Mouse (Mus musculus) myocyte (in vitro differentiated cells): ENCODE measurements at regions not wholly inside any gene's neighbourhood (a gene's known extent, or its start where the extent isn't known, plus 50 kb on each side); places are given as distances from the start of the nearest gene placed in this dataset.

Experiments
- H3K27me3 ChIP-seq: one replicate; pipeline ENCODE4 v1.6.1; 2011; ENCODE audit not compliant: control insufficient read depth, insufficient read depth, insufficient read length
- H3K36me3 ChIP-seq: one replicate; pipeline ENCODE4 v1.6.1; 2011; ENCODE audit not compliant: control insufficient read depth, insufficient read depth
- H3K4me2 ChIP-seq: one replicate; pipeline ENCODE4 v1.6.1; 2011; ENCODE audit warnings: low read depth, control low read depth
- H3K4me3 ChIP-seq: one replicate; pipeline ENCODE4 v1.5.1; 2011; ENCODE audit warnings: mild to moderate bottlenecking, control low read depth, moderate library complexity
- H3K79me2 ChIP-seq: one replicate; pipeline ENCODE4 v1.6.1; 2011; ENCODE audit not compliant: control insufficient read depth, insufficient read depth
- H3ac ChIP-seq: one replicate; pipeline ENCODE4 v1.6.1; 2011; ENCODE audit not compliant: control insufficient read depth, insufficient read length
- CEBPB ChIP-seq: IDR thresholded peaks from 2 replicates; pipeline ENCODE4 v1.6.1; 2011; ENCODE audit warnings: mild to moderate bottlenecking, moderate library complexity; ENCODE audit not compliant: poor library complexity, insufficient read depth, severe bottlenecking
- E2F4 ChIP-seq: IDR thresholded peaks from one replicate; pipeline ENCODE4 v1.6.1; 2011; ENCODE audit warnings: mild to moderate bottlenecking, control low read depth, moderate library complexity; ENCODE audit not compliant: insufficient read depth
- MAX ChIP-seq: IDR thresholded peaks from one replicate; pipeline ENCODE4 v1.6.1; 2011; ENCODE audit warnings: low read depth, mild to moderate bottlenecking, control low read depth
- MYOD1 ChIP-seq, 3 experiments: IDR thresholded peaks; one replicate each; pipeline ENCODE4 v1.6.1; 2011; ENCODE audit warnings: control low read depth in 2 of 3, low read depth in 2 of 3, mild to moderate bottlenecking in 2 of 3, moderate library complexity in 1 of 3; ENCODE audit not compliant: insufficient read length in 2 of 3, control insufficient read depth in 1 of 3
- MYOG ChIP-seq, 3 experiments: IDR thresholded peaks; one replicate each; pipeline ENCODE4 v1.6.1; 2011; ENCODE audit warnings: control low read depth in 2 of 3, low read depth in 2 of 3, mild to moderate bottlenecking in 2 of 3; ENCODE audit not compliant: insufficient read length in 2 of 3, control insufficient read depth in 1 of 3, insufficient read depth in 1 of 3
- POLR2A ChIP-seq: IDR thresholded peaks from one replicate; pipeline ENCODE4 v1.6.1; 2011; ENCODE audit warnings: low read depth, mild to moderate bottlenecking, control low read depth, moderate library complexity; ENCODE audit not compliant: insufficient read length
- POLR2AphosphoS2 ChIP-seq: IDR thresholded peaks from one replicate; pipeline ENCODE4 v1.6.1; 2011; ENCODE audit warnings: low read depth, control low read depth; ENCODE audit not compliant: insufficient read length
- REST ChIP-seq: IDR thresholded peaks from one replicate; pipeline ENCODE4 v1.6.1; 2011; ENCODE audit warnings: mild to moderate bottlenecking, control low read depth, moderate library complexity; ENCODE audit not compliant: insufficient read depth, insufficient read length
- SRF ChIP-seq: IDR thresholded peaks from one replicate; pipeline ENCODE4 v1.6.1; 2011; ENCODE audit warnings: low read depth; ENCODE audit not compliant: control insufficient read depth, insufficient read length
- TCF12 ChIP-seq: IDR thresholded peaks from one replicate; pipeline ENCODE4 v1.6.1; 2011; ENCODE audit warnings: mild to moderate bottlenecking, control low read depth; ENCODE audit not compliant: poor library complexity, insufficient read depth, severe bottlenecking
- TCF3 ChIP-seq: IDR thresholded peaks from one replicate; pipeline ENCODE4 v1.6.1; 2011; ENCODE audit warnings: low read depth, control low read depth; ENCODE audit not compliant: insufficient read length
- USF1 ChIP-seq: IDR thresholded peaks from one replicate; pipeline ENCODE4 v1.6.1; 2011; ENCODE audit warnings: low read depth, mild to moderate bottlenecking, control low read depth, moderate library complexity

DNA sequence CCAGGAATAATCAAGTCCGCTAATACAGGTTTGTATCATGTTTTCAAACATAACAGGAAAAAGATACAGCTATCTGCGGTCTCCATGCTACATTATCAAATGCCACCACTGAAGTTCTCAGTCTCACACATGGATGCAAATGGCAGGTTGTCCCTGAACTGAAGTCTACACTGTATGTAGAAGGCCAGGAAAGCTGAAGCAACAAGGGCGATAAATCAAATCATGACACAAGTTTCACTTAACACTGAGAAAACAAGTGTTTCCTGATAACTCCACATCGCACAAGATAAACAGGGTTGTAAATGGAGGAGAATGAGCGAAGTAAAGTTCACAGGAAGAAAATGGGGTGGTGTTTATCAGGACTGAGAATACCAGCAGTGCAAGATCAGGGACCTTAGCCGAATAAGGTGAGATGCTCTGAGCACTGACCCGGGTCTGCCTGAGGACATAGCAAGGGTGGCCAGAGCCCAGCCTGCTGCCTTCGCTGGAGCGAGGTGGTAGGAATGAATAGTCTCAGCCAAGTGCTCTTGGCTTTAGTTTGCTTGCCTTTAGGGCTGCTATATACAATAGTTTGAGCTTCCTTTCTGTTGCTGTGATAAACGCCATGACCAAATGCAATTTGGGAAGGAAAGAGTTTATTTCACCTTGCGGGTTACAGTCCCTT is 196.3 kb upstream of the Nfe2l3 start:
- Histone ChIP-seq H3K36me3 (no peaks in the 10 kb centered on the region), H3K27me3 (no peaks in the 10 kb centered on the region), H3K4me3 (no peak overlapping the region), H3ac (no peak overlapping the region), H3K79me2 (no peaks in the 10 kb centered on the region), H3K4me2 (no peak overlapping the region)
- TF ChIP-seq E2F4 (no peak), MAX (no peak), MYOD1 (IDR thresholded peaks at IDR 0.05; ENCODE audit: control insufficient read depth in 1 of 3, insufficient read length in 2 of 3, low read depth in 2 of 3) (no peak), TCF12 (no peak), POLR2A (no peak), USF1 (no peak), TCF3 (no peak), REST (no peak), SRF (no peak), POLR2AphosphoS2 (no peak), MYOG (IDR thresholded peaks at IDR 0.05; ENCODE audit: control insufficient read depth in 1 of 3, insufficient read depth in 1 of 3, insufficient read length in 2 of 3, low read depth in 2 of 3) (no peak), CEBPB (no peak)

DNA sequence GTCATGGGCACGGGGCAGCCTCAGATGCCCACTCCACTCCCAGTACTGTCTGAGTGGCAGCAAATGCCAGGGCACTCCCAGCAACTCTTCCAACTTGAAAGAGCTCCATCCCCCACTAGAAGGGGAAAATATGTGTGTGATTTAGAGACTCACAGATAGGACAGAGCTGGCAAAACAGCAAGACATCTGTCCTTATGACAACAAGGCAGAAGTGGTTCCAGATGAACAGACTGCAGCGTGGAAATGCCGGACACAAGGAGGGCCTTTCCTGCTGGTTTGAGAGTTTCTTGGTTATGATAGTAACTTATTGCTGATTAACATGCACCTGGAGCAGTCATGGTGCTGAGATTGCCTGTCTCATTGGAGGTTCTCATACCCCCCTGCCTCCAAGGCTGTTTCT is 192.4 kb upstream of the Nfe2l3 start:
- Histone ChIP-seq H3K4me2 (no peak overlapping the region), H3K36me3 (no peaks in the 10 kb centered on the region), H3K4me3 (no peak overlapping the region), H3K27me3 (no peaks in the 10 kb centered on the region), H3K79me2 (no peaks in the 10 kb centered on the region), H3ac (no peak overlapping the region)
- no peak for TF ChIP-seq REST
- TF ChIP-seq E2F4: no peak
- TF ChIP-seq USF1: no peak
- no peak for TF ChIP-seq MYOG (IDR thresholded peaks at IDR 0.05; ENCODE audit: control insufficient read depth in 1 of 3, insufficient read depth in 1 of 3, insufficient read length in 2 of 3, low read depth in 2 of 3)
- no peak for TF ChIP-seq POLR2A
- TF ChIP-seq POLR2AphosphoS2: no peak
- no peak for TF ChIP-seq TCF12
- TF ChIP-seq MYOD1 (IDR thresholded peaks at IDR 0.05; ENCODE audit: control insufficient read depth in 1 of 3, insufficient read length in 2 of 3, low read depth in 2 of 3): no peak
- TF ChIP-seq SRF: no peak
- TF ChIP-seq TCF3: no peak
- no peak for TF ChIP-seq MAX
- no peak for TF ChIP-seq CEBPB

DNA sequence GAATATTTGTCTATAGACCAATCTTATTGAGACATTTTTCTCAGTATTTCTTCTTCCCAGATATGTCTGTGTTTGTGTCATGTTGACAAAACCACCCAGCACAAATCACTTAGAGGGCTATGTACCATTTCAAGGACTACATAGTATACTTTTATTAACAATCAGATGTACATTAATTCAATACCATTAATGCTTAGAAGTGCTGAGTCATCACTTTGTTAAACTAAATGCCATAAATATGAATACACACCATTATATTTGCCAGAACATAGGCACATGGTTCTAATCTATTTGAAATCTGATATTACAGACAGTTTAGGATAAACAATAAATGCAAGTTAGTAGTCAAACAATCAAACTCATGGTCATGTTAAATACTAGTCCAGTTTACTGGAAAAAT is 182.2 kb upstream of the Nfe2l3 start:
- H3K4me3 ChIP-seq: no peak overlapping the region
- TF ChIP-seq SRF: no peak
- TF ChIP-seq POLR2AphosphoS2: no peak
- no peak for TF ChIP-seq MYOD1 (IDR thresholded peaks at IDR 0.05; ENCODE audit: control insufficient read depth in 1 of 3, insufficient read length in 2 of 3, low read depth in 2 of 3)
- TF ChIP-seq MAX: no peak
- no peak for TF ChIP-seq E2F4
- no peak for TF ChIP-seq TCF12
- no peak for TF ChIP-seq CEBPB
- no peak for TF ChIP-seq MYOG (IDR thresholded peaks at IDR 0.05; ENCODE audit: control insufficient read depth in 1 of 3, insufficient read depth in 1 of 3, insufficient read length in 2 of 3, low read depth in 2 of 3)
- TF ChIP-seq USF1: no peak
- no peak for TF ChIP-seq REST
- no peak for TF ChIP-seq TCF3
- no peaks in the 10 kb centered on the region for H3K36me3 ChIP-seq
- H3K4me2 ChIP-seq: no peak overlapping the region
- H3K27me3 ChIP-seq: no peaks in the 10 kb centered on the region
- no peaks in the 10 kb centered on the region for H3K79me2 ChIP-seq
- no peak overlapping the region for H3ac ChIP-seq

DNA sequence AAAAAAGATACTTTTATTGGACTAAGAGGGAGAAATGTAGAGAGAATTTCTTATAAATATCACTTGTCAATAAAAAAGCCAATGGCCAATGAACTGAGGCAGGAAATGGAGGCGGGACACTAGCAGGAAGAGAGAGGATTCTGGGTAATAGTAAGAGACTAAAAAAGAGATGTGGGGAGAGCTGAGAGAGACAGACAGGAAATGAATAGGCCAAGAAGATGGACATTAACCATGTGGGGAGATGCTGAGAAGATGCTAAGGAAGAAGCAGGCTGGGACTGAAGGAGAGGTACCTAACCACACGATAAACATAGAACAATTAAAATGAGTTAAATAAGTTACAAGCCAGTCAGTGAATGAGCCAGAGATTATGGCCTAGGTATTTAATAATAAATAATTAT is 181.0 kb upstream of the Nfe2l3 start:
- Histone ChIP-seq H3K4me2 (no peak overlapping the region), H3K36me3 (no peaks in the 10 kb centered on the region), H3ac (no peak overlapping the region), H3K79me2 (no peaks in the 10 kb centered on the region), H3K4me3 (no peak overlapping the region), H3K27me3 (no peaks in the 10 kb centered on the region)
- TF ChIP-seq TCF3: no peak
- TF ChIP-seq USF1: no peak
- TF ChIP-seq CEBPB: no peak

DNA sequence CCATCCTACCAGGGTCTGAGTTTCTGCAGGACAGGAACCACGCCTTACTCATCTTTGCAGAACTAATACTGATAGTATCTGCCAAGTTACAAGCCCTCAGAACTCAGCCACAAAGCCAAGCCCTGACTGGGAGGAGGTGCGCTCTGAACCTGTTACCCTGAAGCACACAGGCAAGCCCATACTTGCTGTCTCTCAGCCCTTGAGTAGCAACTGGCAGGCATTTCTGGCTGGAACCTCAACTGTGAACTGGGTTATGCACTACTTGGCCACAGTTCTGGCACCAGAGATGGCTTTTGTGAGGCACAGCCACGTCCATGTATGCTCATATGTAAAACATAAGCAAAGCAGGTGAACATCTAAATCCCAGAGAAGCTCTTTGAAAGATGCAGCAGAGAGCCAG is 179.7 kb upstream of the Nfe2l3 start:
- no peak overlapping the region for H3K4me2 ChIP-seq
- no peak overlapping the region for H3K4me3 ChIP-seq
- no peak for TF ChIP-seq MAX
- no peak for TF ChIP-seq REST
- no peak for TF ChIP-seq MYOG (IDR thresholded peaks at IDR 0.05; ENCODE audit: control insufficient read depth in 1 of 3, insufficient read depth in 1 of 3, insufficient read length in 2 of 3, low read depth in 2 of 3)
- TF ChIP-seq MYOD1 (IDR thresholded peaks at IDR 0.05; ENCODE audit: control insufficient read depth in 1 of 3, insufficient read length in 2 of 3, low read depth in 2 of 3): no peak
- TF ChIP-seq TCF3: no peak
- TF ChIP-seq SRF: no peak
- no peak for TF ChIP-seq E2F4
- TF ChIP-seq CEBPB: no peak
- no peak for TF ChIP-seq TCF12
- no peak for TF ChIP-seq POLR2AphosphoS2
- TF ChIP-seq POLR2A: no peak
- TF ChIP-seq USF1: no peak
- H3ac ChIP-seq: no peak overlapping the region
- no peaks in the 10 kb centered on the region for H3K79me2 ChIP-seq
- H3K36me3 ChIP-seq: no peaks in the 10 kb centered on the region
- H3K27me3 ChIP-seq: no peaks in the 10 kb centered on the region
